Mouse (Mus musculus): ENCODE results near the gene Dicer1.

Dicer1 gene

DNA sequence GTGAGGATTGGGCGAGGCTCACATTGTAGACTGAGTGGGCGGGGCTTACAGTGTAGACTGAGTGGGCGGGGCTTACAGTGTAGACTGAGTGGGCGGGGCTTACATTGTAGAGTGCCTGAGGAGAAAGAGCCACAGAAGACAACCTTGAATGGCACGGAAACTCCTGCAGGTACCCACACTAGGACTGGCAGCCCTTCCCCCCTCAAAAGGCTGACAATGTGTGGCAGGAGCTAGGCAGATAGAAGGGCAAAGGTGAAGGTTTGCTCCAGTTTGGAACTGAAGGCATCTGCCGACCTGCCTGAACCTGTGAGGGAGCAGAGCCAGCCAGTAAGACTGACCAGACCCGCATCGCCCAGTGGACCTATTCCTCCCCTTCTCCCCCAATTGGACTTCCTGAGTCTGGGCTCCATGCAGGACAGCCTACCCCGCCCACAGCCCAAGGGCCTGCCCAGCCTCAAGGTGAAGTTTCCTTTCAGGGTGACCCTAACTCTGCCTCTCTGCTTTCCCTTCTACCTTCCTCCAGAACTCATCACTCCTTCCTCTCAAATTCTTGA lies 74.3 kb downstream of the Dicer1 start:
- no peak for DNase-seq (ENCODE audit: low spot score)

DNA sequence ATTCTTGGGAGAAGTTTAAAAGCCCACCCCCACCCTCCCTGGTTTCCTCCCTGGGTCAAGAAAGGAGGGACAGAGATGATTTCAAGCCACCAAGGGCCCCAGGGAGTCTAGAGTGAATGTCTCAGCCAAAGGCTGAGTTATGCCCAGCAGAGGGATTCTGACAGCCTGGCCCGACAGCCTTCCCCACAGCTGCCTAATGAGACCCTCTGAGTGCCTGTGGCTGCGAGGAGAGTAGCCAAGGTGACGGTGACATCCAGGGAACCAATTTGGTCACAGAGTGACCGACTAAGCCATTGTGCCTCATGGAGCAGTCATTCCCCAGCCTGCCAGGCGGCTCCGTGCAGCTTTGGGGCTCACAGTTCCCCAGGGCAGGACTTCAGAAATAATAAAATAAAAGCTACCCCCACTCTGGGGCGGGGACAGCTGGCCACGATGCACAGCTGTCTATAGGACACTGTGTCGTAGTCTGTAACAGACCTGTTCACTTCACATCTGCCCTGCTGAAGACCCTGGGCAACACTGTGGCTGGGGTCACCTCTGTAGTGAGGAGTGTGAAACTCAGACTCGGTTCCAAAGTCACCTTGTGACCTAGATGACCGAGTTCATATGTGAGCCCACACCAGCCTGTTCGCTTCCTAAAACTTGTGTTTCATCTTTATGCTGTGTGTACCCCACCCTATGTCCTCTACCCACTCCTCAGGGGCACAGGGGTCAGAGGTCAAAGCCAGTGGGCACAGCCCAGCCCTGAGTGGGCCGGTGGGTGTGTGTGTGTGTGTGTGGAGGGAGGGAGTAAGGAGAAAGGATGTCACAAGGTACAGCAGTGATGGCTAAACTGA lies 75.0 kb downstream of the Dicer1 start:
- no peak for DNase-seq (ENCODE audit: low spot score)

DNA sequence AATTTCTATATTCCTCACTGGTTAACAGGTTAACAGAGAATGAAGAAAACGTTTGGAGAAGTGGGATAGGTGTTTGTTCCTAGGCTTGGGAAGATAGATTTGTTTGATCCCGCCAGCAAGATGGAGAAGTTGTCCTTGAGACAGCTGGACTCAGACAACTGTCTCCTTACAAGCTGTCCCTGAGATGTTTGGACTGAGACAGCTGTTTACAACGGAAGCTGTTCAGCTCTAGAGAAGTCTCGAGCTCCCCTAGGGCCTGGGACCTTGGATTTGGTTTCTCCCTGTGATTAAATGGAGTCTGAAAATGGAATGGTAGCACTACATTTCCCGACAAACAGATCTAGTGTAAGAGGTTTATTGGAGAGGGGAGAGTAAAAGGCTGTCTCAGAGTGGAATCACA lies 78.8 kb downstream of the Dicer1 start:
- DNase-seq (ENCODE audit: low spot score) = peak; percentile 8

DNA sequence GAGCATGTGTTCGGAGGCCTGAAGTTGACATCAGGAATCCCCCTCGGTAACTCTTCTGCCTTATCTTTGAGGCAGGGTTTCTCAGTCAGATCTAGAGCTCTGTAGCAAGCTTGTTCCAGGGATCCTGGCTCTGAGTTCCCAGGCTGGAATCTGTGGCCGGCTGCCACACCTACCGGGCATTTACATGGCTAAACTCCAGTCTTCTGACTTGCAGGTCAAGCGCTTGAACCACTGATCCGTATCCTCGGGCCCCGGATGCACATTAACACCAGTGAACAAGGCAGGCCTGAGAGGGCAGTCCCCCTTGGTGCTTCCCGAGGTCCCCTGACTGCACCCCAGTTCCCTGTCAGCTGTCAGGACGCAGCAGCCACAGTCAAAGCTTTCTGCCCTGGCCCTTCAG lies 79.3 kb downstream of the Dicer1 start:
- DNase-seq (ENCODE audit: low spot score) = no peak

DNA sequence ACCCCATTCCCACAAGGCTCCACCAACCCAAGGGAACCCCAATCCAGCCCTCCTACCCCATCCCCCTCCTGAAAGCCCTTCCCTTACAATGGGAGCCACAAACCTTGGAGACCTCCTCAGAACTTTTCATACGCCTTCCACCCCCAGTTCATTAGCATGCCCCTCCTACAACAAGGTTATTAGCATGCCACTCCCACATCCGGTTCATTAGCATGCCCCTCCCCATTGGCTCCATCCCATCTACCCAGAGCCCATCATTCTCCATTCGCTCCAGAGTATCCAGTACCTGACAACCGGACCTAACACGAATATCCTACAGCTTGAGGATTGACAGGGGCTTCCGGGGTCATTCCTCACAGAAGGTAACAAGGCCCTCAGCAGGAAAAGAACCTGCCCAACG lies 83.9 kb downstream of the Dicer1 start:
- DNase-seq (ENCODE audit: low spot score) = no peak

DNA sequence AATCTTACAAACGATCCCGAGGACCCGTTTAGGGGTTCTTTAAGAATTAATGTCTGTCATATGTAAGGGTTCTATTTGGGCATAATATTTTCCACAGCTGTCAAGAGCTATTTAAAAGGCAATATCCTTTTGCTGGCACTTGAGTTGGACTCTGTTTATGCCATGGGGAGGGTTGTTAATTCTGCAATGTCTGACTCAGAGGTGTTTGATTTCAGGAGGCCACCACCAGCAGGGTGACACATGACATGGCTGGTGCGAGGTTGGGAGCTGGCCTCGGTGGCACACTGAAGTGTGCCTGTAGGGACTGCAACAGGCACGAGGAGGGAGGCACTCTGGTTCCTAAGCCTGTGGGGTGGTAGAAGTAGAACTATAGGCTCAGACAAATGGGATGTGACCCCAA lies 85.8 kb downstream of the Dicer1 start:
- DNase-seq (ENCODE audit: low spot score) = no peak

DNA sequence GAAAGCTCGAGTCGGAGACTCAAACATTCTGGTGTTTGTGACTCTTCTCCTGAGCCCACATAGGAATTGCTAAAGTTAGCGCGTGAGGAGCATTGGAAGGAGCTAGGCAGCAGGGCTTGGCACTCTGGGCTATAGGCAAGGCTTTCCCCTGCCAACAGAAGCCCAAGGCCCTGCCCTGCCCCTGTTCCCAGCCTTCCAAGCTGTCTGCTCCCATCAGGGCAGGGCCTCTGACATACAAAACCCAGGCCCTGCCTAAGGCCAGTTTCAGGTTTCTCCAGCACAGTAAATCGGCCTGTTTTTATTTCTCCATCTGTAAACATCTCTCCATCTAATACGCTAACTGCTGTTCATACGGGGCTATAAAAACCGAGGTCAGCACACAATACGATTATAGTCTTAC lies 86.2 kb downstream of the Dicer1 start:
- no peak for DNase-seq (ENCODE audit: low spot score)

DNA sequence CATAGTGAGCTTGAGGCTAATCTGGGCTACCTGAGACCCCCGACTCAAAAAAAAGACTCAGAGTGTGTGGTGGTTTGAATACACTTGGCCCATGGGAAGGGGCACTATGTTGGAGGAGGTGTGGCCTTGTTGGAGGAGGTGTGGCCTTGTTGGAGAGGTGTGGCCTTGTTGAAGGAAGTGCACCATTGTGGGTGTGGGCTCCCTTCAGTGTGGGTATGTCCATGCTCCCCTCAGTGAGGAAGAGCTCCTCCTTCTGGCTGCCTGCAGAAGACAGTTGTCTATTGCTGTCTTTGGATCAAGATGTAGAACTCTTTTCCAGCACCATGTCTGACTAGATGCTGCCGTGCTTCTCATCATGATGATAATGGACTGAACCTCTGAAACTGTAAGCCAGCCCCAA lies 95.6 kb downstream of the Dicer1 start:
- no peak for DNase-seq (ENCODE audit: low spot score)

DNA sequence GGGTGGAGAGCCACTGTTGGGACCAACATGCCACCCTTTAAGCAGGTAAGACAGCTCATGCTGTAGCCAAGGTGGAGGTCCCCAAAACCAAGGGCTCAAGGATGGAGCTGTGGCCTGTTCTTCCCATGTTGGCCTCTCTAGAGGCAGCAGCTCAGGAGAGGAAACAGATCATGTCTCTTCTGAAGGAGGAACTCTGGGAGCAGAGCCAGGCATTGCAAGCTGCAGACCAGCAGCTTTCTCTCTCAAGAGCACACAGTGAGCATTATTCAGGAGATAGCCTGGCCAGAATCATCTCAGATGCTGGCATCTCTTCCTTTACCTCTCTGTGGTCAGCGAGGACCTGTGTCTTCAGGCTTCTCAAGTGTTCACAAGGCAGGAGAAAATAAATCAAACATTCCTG lies 96.7 kb downstream of the Dicer1 start:
- no peak for DNase-seq (ENCODE audit: low spot score)

DNA sequence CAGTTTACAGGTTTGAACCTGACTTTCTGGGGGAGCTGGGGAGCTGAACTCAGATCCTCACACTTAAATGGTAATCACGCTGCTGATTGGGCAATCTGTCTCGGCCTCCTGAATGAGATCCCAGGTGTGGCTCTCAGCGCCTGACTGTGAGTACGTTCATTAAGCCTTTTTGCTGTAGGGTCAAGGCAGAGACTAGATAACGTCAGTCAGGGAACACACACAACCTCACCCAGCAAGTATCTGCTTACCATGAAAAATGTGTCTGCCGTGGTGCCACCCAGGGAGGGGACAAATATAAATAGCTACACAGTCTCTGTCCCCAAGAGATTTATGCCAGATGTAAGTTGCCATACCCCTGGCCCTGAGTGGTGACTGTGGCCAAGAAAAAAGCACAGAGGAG lies 99.7 kb downstream of the Dicer1 start:
- DNase-seq (ENCODE audit: low spot score) = no peak

DNA sequence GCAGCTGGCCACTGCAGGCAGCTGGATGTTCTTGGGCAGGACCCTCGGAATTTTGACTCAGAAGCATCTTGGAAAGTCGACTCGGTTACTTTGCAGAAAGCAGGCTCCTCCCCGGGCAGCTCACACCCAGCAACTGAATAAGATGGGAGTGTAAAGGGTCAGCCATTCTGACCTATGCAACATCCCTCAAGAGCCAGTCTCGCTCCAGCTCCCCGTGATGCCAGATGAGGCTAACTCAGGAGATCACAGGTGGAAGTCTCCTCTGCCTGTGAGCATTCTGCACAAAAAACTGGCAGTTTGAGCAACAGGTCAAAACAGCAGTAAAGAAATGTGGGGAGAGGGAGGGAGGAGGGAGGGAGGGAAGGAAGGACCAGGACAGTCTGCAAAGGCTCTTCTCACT lies 100.5 kb downstream of the Dicer1 start:
- no peak for DNase-seq (ENCODE audit: low spot score)

DNA sequence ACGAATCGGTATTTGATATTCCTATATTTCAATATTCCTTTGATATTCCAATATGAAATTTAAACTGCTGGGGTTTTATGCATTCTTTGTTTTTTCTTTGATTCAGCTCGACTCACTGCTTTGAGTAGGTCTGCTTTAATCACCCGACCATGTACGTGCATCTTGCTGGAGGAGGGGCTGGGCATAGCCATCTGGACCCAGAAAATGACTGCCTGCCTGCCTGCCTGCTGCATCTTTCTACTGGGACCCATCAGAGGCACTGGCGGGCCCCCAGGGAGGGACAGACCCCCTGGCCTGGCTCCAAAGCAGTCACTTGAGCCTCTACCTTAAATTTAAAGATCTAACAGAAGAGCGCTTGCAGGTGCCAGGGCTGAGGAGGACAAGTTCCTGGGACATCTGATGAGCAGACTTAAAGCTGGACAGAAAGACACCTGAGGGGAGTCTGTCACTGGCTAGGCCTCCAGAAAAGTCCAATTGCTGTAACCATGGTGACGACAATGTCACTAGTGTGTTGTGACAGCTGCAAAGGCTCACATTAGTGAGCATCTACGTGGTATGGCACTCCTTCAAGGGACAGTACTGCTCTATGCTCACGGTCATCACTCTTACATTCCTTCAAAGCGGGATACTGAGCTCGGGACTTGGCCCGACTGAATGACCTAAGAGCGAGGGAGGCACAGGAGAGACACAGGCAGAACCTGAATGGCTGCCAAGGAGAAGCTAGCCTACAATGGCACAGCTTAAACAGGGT lies 101.1 kb downstream of the Dicer1 start:
- no peak for DNase-seq (ENCODE audit: low spot score)

DNA sequence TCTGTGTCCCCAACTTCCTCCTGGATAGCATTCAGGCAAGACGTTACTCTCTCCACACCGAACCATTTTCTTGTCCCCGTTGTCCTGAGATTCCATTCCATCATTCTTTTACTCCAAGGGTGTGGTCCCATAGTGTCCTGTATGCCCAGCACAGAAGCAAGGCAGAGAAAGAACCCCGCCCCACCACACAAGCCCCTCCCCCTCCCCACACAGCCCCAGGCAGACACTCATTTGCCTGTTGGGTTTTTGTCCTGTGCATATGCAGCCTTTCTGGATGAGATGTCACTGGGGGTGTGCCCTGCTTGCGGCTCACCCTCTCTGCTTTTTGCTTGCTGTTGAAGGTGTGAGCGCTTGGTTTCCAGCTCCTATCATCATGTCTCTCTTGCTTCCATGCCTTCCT lies 103.4 kb downstream of the Dicer1 start:
- no peak for DNase-seq (ENCODE audit: low spot score)

DNA sequence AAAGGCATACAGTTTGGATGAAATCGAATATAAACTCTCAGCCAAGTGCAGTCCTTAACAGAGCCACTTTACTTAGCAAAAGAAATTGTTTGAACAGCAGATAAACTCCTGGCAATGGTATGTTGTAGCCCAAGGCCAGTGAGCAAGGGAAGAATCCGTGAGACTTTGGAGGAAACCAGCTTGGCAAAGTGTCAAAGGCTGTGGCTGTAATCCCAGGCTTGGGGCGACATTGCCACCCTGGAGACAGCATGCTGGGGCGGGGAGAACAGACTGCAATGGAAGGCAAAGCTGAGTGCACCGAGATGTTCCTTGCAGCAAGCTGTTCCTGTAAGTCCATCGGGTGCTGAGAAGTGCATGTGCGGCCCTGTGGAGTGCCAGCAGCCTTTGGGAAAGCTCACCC lies 109.4 kb downstream of the Dicer1 start:
- DNase-seq (ENCODE audit: low spot score) = peak; percentile 13

DNA sequence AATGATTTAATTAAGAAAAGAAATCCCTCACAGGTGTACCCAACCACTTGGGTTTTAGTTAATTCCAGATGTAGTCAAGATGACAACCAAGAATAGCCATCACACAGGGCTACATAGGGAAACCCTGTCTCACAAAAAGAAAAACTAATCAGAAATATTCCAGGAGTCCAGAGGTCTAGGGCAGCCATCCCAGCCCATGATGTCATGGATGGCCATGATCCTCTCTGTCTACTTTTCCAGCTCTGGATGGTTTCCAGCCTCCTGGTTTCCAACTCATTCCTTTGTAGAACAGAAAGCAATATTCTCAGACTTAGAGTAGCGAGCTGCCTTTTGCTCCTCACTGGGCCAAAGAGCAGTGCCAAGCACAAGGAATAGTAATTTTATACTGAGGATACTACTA lies 110.8 kb downstream of the Dicer1 start:
- DNase-seq (ENCODE audit: low spot score) = no peak

DNA sequence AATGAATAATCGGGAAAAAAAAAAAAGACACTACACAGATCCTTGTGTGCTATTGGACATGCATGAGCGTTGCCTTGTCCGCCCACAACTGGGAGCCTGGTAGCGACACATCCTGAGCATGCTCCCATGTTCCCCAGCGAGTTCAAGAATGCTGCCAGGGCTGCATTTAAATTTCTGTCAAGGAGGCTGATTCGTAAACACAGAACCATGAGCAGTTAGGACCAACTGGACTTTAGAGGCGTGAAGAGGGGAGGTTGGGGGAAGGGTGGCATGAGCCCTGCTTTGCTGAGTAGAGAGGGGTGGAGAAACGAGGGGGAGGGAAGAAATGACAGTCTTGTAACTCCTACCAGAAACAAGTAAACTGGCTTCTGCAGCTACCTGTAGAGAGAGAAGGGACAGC lies 113.6 kb downstream of the Dicer1 start:
- no peak for DNase-seq (ENCODE audit: low spot score)

All from lung, postnatal 25 days (tissue).